Mouse (Mus musculus): ENCODE results near the gene Bloc1s3. TPM values are rescaled to one million over a fixed set of nuclear protein-coding genes. Genes with fewer than 3 reads are reported as not detected.

Gene Bloc1s3
- polyA plus RNA-seq, 1 experiment from 2014 or later: 1.4 TPM

Other genes starting within 250 kb of the Bloc1s3 start
- gene Vasp, start 236.6 kb downstream of the Bloc1s3 start, polyA plus RNA-seq (2015; fragmentation: Nextera tagmentation; extraction: Ambion mirVana): 103 and 105 TPM in 2 replicates
- not detected in 2 replicates for gene Ppm1n, start 228.3 kb downstream of the Bloc1s3 start, polyA plus RNA-seq (2015; fragmentation: Nextera tagmentation; extraction: Ambion mirVana)
- gene Rtn2, start 225.7 kb downstream of the Bloc1s3 start, polyA plus RNA-seq (2015; fragmentation: Nextera tagmentation; extraction: Ambion mirVana): 13.8 and 17.5 TPM in 2 replicates
- gene Fosb, start 198.3 kb downstream of the Bloc1s3 start, polyA plus RNA-seq (2015; fragmentation: Nextera tagmentation; extraction: Ambion mirVana): 0.20 and 0.31 TPM in 2 replicates
- gene Ercc1, start 163.6 kb downstream of the Bloc1s3 start, polyA plus RNA-seq (2015; fragmentation: Nextera tagmentation; extraction: Ambion mirVana): 79.9 and 82.5 TPM in 2 replicates
- gene Cd3eap, start 148.9 kb downstream of the Bloc1s3 start, polyA plus RNA-seq (2015; fragmentation: Nextera tagmentation; extraction: Ambion mirVana): 17.2 and 17.3 TPM in 2 replicates
- 4.9 TPM in 2 replicates for gene Ppp1r13l, start 148.6 kb downstream of the Bloc1s3 start, polyA plus RNA-seq (2015; fragmentation: Nextera tagmentation; extraction: Ambion mirVana)
- 15.9 and 17.4 TPM in 2 replicates for gene Ercc2, start 126.4 kb downstream of the Bloc1s3 start, polyA plus RNA-seq (2015; fragmentation: Nextera tagmentation; extraction: Ambion mirVana)
- 17.5 and 19.7 TPM in 2 replicates for gene Klc3, start 104.3 kb downstream of the Bloc1s3 start, polyA plus RNA-seq (2015; fragmentation: Nextera tagmentation; extraction: Ambion mirVana)
- 78.9 and 137 TPM in 2 replicates for gene Ckm, start 103.6 kb downstream of the Bloc1s3 start, polyA plus RNA-seq (2015; fragmentation: Nextera tagmentation; extraction: Ambion mirVana)
- 5.2 TPM in 2 replicates for gene Mark4, start 49.5 kb downstream of the Bloc1s3 start, polyA plus RNA-seq (2015; fragmentation: Nextera tagmentation; extraction: Ambion mirVana)
- 0.72 and 1.1 TPM in 2 replicates for gene Exoc3l2, start 45.0 kb downstream of the Bloc1s3 start, polyA plus RNA-seq (2015; fragmentation: Nextera tagmentation; extraction: Ambion mirVana)
- gene Trappc6a, start within 50 bp of the Bloc1s3 start, polyA plus RNA-seq (2015; fragmentation: Nextera tagmentation; extraction: Ambion mirVana): 104 and 111 TPM in 2 replicates
- gene Nkpd1, start 9.5 kb upstream of the Bloc1s3 start, polyA plus RNA-seq (2015; fragmentation: Nextera tagmentation; extraction: Ambion mirVana): 0.16 TPM in 1 of 2 replicates, not detected in the other
- 18.3 and 21.4 TPM in 2 replicates for gene Ppp1r37, start 54.7 kb upstream of the Bloc1s3 start, polyA plus RNA-seq (2015; fragmentation: Nextera tagmentation; extraction: Ambion mirVana)
- gene Zfp296, start 68.9 kb upstream of the Bloc1s3 start, polyA plus RNA-seq (2015; fragmentation: Nextera tagmentation; extraction: Ambion mirVana): 0.40 and 0.57 TPM in 2 replicates
- 156 and 170 TPM in 2 replicates for gene Gemin7, start 69.2 kb upstream of the Bloc1s3 start, polyA plus RNA-seq (2015; fragmentation: Nextera tagmentation; extraction: Ambion mirVana)
- 41.4 and 43.5 TPM in 2 replicates for gene Clasrp, start 96.1 kb upstream of the Bloc1s3 start, polyA plus RNA-seq (2015; fragmentation: Nextera tagmentation; extraction: Ambion mirVana)
- 8.9 and 9.7 TPM in 2 replicates for gene Relb, start 121.1 kb upstream of the Bloc1s3 start, polyA plus RNA-seq (2015; fragmentation: Nextera tagmentation; extraction: Ambion mirVana)
- gene Clptm1, start 156.7 kb upstream of the Bloc1s3 start, polyA plus RNA-seq (2015; fragmentation: Nextera tagmentation; extraction: Ambion mirVana): 70.3 and 73.5 TPM in 2 replicates
- 3.3 and 20.9 TPM in 2 replicates for gene Apoc2, start 169.6 kb upstream of the Bloc1s3 start, polyA plus RNA-seq (2015; fragmentation: Nextera tagmentation; extraction: Ambion mirVana)
- not detected in 2 replicates for gene Gm44805, start 173.1 kb upstream of the Bloc1s3 start, polyA plus RNA-seq (2015; fragmentation: Nextera tagmentation; extraction: Ambion mirVana)
- gene Apoc4, start 173.1 kb upstream of the Bloc1s3 start, polyA plus RNA-seq (2015; fragmentation: Nextera tagmentation; extraction: Ambion mirVana): 0.34 and 6.1 TPM in 2 replicates
- 28.4 and 34.9 TPM in 2 replicates for gene Apoc1, start 184.3 kb upstream of the Bloc1s3 start, polyA plus RNA-seq (2015; fragmentation: Nextera tagmentation; extraction: Ambion mirVana)
- 470 and 554 TPM in 2 replicates for gene Apoe, start 190.8 kb upstream of the Bloc1s3 start, polyA plus RNA-seq (2015; fragmentation: Nextera tagmentation; extraction: Ambion mirVana)
- gene Tomm40, start 207.1 kb upstream of the Bloc1s3 start, polyA plus RNA-seq (2015; fragmentation: Nextera tagmentation; extraction: Ambion mirVana): 82.0 and 87.4 TPM in 2 replicates
- 128 and 131 TPM in 2 replicates for gene Nectin2, start 242.1 kb upstream of the Bloc1s3 start, polyA plus RNA-seq (2015; fragmentation: Nextera tagmentation; extraction: Ambion mirVana)